Mouse (Mus musculus): ENCODE data around the gene Vps37c. TPM values are rescaled to one million over a fixed set of nuclear protein-coding genes. Genes with fewer than 3 reads are reported as not detected.

Vps37c gene
- polyA plus RNA-seq, 1 experiment = 29.0 TPM

- no peak for TF ChIP-seq POLR2A (IDR thresholded peaks at IDR 0.05; ENCODE audit: control insufficient read depth, low read depth, low read length)
- no peak for TF ChIP-seq CTCF (IDR thresholded peaks at IDR 0.05; ENCODE audit: control insufficient read depth, insufficient read depth, insufficient replicate concordance, low read depth, low read length)
- Histone ChIP-seq H3K27me3 (ENCODE audit: control insufficient read depth, insufficient read depth, low read length) (no peaks in the 10 kb centered on the region), H3K36me3 (ENCODE audit: control insufficient read depth, insufficient read depth, low read length) (no peaks in the 10 kb centered on the region), H3K4me1 (ENCODE audit: control insufficient read depth, insufficient read depth, low read length) (peaks cover 3% of the 10 kb centered on the region; the same call in 1 of the 2 replicates), H3K27ac (ENCODE audit: control insufficient read depth, insufficient read depth, low read depth, low read length) (no peak overlapping the region), H3K4me3 (ENCODE audit: control insufficient read depth, low read depth, low read length) (no peak overlapping the region)
Observed at GRCm38 (mm10) chr19:10740641-10741440, 52.3 kb downstream of the Vps37c start.

GRCm38 (mm10) chr19:10742145-10742544, 53.6 kb downstream of the Vps37c start:
- Histone ChIP-seq H3K27me3 (ENCODE audit: control insufficient read depth, insufficient read depth, low read length) (no peaks in the 10 kb centered on the region), H3K4me3 (ENCODE audit: control insufficient read depth, low read depth, low read length) (no peak overlapping the region), H3K27ac (ENCODE audit: control insufficient read depth, insufficient read depth, low read depth, low read length) (no peak overlapping the region), H3K4me1 (ENCODE audit: control insufficient read depth, insufficient read depth, low read length) (peaks cover 3% of the 10 kb centered on the region; the same call in 1 of the 2 replicates), H3K36me3 (ENCODE audit: control insufficient read depth, insufficient read depth, low read length) (no peaks in the 10 kb centered on the region)
- TF ChIP-seq CTCF (IDR thresholded peaks at IDR 0.05; ENCODE audit: control insufficient read depth, insufficient read depth, insufficient replicate concordance, low read depth, low read length) (no peak), POLR2A (IDR thresholded peaks at IDR 0.05; ENCODE audit: control insufficient read depth, low read depth, low read length) (no peak)

GRCm38 (mm10) chr19:10742565-10742964, 54.0 kb downstream of the Vps37c start:
- H3K36me3 ChIP-seq (ENCODE audit: control insufficient read depth, insufficient read depth, low read length) = no peaks in the 10 kb centered on the region
- H3K27ac ChIP-seq (ENCODE audit: control insufficient read depth, insufficient read depth, low read depth, low read length) = no peak overlapping the region
- H3K4me1 ChIP-seq (ENCODE audit: control insufficient read depth, insufficient read depth, low read length) = peaks cover 3% of the 10 kb centered on the region; the same call in 1 of the 2 replicates
- no peaks in the 10 kb centered on the region for H3K27me3 ChIP-seq (ENCODE audit: control insufficient read depth, insufficient read depth, low read length)
- no peak for TF ChIP-seq POLR2A (IDR thresholded peaks at IDR 0.05; ENCODE audit: control insufficient read depth, low read depth, low read length)
- no peak for TF ChIP-seq CTCF (IDR thresholded peaks at IDR 0.05; ENCODE audit: control insufficient read depth, insufficient read depth, insufficient replicate concordance, low read depth, low read length)
- H3K4me3 ChIP-seq (ENCODE audit: control insufficient read depth, low read depth, low read length) = no peak overlapping the region

GRCm38 (mm10) chr19:10747182-10747581, 58.6 kb downstream of the Vps37c start:
- Histone ChIP-seq H3K4me1 (ENCODE audit: control insufficient read depth, insufficient read depth, low read length) (no peaks in the 10 kb centered on the region; the same call in 1 of the 2 replicates), H3K4me3 (ENCODE audit: control insufficient read depth, low read depth, low read length) (no peak overlapping the region), H3K27ac (ENCODE audit: control insufficient read depth, insufficient read depth, low read depth, low read length) (no peak overlapping the region), H3K27me3 (ENCODE audit: control insufficient read depth, insufficient read depth, low read length) (no peaks in the 10 kb centered on the region), H3K36me3 (ENCODE audit: control insufficient read depth, insufficient read depth, low read length) (no peaks in the 10 kb centered on the region)
- no peak for TF ChIP-seq CTCF (IDR thresholded peaks at IDR 0.05; ENCODE audit: control insufficient read depth, insufficient read depth, insufficient replicate concordance, low read depth, low read length)
- no peak for TF ChIP-seq POLR2A (IDR thresholded peaks at IDR 0.05; ENCODE audit: control insufficient read depth, low read depth, low read length)

GRCm38 (mm10) chr19:10747718-10748117, 59.2 kb downstream of the Vps37c start:
- H3K4me1 ChIP-seq (ENCODE audit: control insufficient read depth, insufficient read depth, low read length) = no peaks in the 10 kb centered on the region
- no peak overlapping the region for H3K27ac ChIP-seq (ENCODE audit: control insufficient read depth, insufficient read depth, low read depth, low read length)
- no peaks in the 10 kb centered on the region for H3K27me3 ChIP-seq (ENCODE audit: control insufficient read depth, insufficient read depth, low read length)
- H3K36me3 ChIP-seq (ENCODE audit: control insufficient read depth, insufficient read depth, low read length) = no peaks in the 10 kb centered on the region
- TF ChIP-seq POLR2A (IDR thresholded peaks at IDR 0.05; ENCODE audit: control insufficient read depth, low read depth, low read length) (no peak), CTCF (IDR thresholded peaks at IDR 0.05; ENCODE audit: control insufficient read depth, insufficient read depth, insufficient replicate concordance, low read depth, low read length) (no peak)
- H3K4me3 ChIP-seq (ENCODE audit: control insufficient read depth, low read depth, low read length) = no peak overlapping the region

- H3K36me3 ChIP-seq (ENCODE audit: control insufficient read depth, insufficient read depth, low read length) = no peaks in the 10 kb centered on the region
- H3K27me3 ChIP-seq (ENCODE audit: control insufficient read depth, insufficient read depth, low read length) = no peaks in the 10 kb centered on the region
- TF ChIP-seq CTCF (IDR thresholded peaks at IDR 0.05; ENCODE audit: control insufficient read depth, insufficient read depth, insufficient replicate concordance, low read depth, low read length) = no peak
- TF ChIP-seq POLR2A (IDR thresholded peaks at IDR 0.05; ENCODE audit: control insufficient read depth, low read depth, low read length) = no peak
- no peaks in the 10 kb centered on the region for H3K4me1 ChIP-seq (ENCODE audit: control insufficient read depth, insufficient read depth, low read length)
- H3K4me3 ChIP-seq (ENCODE audit: control insufficient read depth, low read depth, low read length) = no peak overlapping the region
- H3K27ac ChIP-seq (ENCODE audit: control insufficient read depth, insufficient read depth, low read depth, low read length) = no peak overlapping the region
Observed at GRCm38 (mm10) chr19:10748401-10749102, 60.0 kb downstream of the Vps37c start.

- Histone ChIP-seq H3K27me3 (ENCODE audit: control insufficient read depth, insufficient read depth, low read length) (no peaks in the 10 kb centered on the region), H3K27ac (ENCODE audit: control insufficient read depth, insufficient read depth, low read depth, low read length) (no peak overlapping the region), H3K4me3 (ENCODE audit: control insufficient read depth, low read depth, low read length) (no peak overlapping the region), H3K4me1 (ENCODE audit: control insufficient read depth, insufficient read depth, low read length) (no peaks in the 10 kb centered on the region), H3K36me3 (ENCODE audit: control insufficient read depth, insufficient read depth, low read length) (no peaks in the 10 kb centered on the region)
- TF ChIP-seq CTCF (IDR thresholded peaks at IDR 0.05; ENCODE audit: control insufficient read depth, insufficient read depth, insufficient replicate concordance, low read depth, low read length) (no peak), POLR2A (IDR thresholded peaks at IDR 0.05; ENCODE audit: control insufficient read depth, low read depth, low read length) (no peak)
Observed at GRCm38 (mm10) chr19:10749295-10749694, 60.8 kb downstream of the Vps37c start.
